Mouse (Mus musculus): ENCODE data around the gene Nipal4.

The Nipal4 gene

DNA sequence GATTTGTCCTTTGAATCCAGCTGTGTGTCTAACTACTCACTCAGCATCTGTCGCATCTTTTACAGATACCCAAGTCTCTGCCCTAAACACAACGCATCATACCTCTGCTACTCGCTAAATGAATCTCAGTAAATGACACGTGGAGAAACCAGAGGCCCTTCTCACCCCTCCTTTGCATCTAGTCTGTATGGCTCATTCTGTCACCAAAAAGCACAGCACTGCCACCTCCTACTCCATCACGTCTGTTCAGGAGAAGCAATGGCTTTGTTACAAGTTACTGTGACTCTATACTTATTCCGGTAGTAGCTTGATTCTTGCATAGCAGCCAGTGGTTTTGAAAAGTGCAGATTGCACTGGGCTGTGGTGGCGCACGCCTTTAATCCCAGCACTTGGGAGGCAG, 9.4 kb downstream of the Nipal4 start:
- 53% methylated on average over 8 of the region's 8 CpGs for WGBS

DNA sequence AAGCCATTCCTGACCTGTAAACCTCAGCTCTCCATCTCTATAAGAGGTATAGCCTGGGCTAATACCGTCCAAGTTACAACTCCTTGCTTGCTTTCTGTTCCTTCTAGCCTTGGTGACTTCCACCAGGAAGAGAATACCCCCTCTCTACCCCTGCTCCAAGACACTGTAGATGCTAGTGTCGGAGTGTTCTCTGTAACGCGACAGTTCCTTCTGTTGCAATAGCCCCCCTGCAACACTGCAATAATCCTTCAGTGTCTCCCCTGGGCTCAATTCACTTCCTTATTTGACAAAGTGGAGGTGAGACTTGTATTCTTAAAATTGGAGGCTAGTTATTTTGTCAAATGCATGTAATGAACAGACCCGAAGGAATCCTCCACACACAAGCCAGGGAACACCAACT, 19.7 kb downstream of the Nipal4 start:
- WGBS = 93% methylated on average over 5 of the region's 5 CpGs

DNA sequence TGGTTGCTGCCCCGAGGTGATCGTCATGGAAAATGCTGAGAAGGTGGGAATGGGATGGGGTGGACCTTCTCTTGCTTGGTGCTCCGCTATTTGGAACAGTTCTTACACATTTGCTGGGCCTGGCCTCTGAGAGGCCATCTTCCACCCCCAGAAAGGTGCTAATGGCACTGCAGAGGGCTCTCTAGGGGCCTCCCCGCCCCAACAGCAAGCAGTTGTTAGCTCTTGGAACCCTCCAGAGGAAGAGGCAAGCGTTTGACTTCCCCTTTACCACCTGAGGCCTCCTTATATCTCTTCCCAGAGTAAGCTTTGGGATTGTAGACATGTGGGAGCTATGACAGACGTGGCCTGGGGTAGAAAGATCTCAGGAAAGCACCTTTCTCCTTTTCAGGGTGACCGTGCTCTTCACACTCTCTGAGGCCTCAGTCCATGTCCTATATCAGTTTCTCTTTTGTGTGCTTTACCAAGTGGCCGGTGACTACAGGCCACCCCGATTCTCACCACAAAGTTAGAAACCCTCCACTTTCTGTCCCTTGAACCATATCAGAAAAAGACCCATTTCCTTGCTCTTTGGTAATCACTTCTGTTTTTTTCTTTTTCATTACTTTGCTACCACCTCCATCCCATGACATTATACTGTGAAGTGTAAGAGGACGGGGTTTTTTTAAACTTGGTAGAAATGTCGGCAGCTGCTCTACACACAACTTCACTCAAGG, 21.0 kb downstream of the Nipal4 start:
- WGBS = 90% methylated on average over 11 of the region's 11 CpGs

DNA sequence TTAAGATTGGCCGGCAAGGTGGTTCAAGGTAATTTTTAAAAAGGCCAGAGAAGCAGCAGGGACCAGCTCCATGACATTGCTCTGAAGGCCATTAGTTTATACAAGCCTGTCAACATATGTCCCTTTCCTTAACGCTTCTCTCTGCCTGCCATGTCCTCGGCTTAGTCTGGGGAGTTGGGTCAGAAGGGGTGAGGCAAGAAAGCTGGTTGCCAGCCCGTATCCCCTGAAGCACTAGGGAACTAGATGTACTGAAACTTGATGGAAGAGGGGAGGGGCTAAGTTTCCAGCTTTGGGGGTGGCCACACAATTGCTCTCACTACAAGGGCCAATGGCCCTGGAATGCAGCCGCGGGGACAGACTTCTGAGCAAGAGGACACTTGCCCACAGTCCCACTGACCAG, 23.0 kb downstream of the Nipal4 start:
- 93% methylated on average over 6 of the region's 6 CpGs for WGBS

DNA sequence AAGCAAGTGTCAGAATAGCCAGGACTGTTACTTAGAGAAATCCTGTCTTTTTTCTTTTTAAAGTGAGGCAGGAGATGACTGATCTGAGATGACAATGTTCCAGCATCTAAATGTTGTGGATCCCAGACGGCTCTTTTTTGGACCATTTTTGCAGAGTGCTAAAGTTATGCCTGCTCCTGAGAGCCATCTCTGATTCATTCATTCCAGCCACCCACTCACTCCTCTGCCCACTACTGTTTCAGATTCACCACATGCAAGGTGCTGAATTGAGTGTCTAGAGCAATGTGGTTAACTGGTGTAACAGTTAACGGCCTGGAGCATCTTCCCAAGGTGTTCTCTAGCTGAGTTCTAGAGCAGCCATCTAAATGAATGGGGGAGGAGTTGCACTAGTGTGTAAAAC, 31.4 kb downstream of the Nipal4 start:
- 53% methylated on average over 2 of the region's 2 CpGs for WGBS

DNA sequence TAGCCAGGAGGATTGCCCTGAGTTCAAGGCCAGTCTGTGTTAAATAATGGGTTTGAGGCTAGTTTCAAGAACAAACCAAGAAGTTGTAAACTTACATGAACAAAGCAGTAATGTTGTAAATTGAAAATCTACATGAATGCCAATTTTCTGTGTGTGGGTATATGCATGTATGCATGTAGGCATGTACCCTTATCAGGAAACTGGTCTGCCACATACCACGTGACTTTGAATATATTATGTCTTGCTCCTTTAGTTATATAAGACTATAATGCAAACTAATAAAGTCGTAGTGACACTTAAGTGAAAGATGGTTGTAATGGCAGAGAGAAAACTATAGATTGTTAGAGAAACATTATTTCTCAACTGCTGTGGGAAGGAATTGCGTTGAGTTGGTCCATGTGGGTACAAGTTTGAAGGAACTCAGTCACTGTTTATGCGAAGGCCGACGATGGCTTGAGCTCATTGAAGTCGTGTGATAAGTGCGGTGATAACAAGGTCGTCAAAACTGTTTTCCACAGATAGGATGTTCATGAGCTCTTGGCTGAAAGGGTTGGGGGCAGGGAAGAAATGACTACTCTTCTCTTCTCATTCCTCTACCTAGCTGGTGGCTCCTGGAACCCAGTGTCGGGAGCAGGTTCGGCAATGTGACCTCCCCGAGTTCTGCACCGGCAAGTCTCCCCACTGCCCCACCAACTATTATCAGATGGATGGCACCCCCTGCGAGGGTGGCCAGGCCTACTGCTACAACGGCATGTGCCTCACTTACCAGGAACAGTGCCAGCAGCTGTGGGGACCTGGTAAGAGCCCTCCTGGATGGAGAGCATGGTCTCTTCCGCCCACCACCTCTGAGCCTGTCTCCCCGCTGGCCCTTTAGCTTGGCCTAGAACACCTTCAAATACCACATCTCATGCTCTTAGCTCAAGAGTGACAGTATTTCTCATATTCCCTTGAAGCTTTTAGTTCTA, 35.0 kb downstream of the Nipal4 start:
- WGBS = 92% methylated on average over 17 of the region's 17 CpGs

DNA sequence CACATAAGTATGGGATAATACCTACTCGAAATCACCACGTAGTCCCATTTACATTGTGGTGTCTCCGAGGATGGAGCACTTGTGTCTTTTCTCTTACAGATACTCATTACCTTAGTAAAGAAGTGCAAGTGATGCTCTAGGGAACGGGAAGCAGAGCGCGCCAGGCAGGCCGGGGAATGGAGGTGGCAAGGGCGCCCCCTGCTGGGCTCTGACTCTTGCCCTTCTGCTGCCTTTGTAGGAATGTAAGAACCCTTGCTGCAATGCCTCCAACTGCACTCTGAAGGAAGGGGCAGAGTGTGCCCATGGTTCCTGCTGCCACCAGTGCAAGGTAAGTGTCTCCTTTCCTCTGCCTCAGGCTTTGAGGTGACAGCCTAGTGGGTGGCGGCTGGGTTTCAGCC, 37.8 kb downstream of the Nipal4 start:
- WGBS = 77% methylated on average over 9 of the region's 9 CpGs

DNA sequence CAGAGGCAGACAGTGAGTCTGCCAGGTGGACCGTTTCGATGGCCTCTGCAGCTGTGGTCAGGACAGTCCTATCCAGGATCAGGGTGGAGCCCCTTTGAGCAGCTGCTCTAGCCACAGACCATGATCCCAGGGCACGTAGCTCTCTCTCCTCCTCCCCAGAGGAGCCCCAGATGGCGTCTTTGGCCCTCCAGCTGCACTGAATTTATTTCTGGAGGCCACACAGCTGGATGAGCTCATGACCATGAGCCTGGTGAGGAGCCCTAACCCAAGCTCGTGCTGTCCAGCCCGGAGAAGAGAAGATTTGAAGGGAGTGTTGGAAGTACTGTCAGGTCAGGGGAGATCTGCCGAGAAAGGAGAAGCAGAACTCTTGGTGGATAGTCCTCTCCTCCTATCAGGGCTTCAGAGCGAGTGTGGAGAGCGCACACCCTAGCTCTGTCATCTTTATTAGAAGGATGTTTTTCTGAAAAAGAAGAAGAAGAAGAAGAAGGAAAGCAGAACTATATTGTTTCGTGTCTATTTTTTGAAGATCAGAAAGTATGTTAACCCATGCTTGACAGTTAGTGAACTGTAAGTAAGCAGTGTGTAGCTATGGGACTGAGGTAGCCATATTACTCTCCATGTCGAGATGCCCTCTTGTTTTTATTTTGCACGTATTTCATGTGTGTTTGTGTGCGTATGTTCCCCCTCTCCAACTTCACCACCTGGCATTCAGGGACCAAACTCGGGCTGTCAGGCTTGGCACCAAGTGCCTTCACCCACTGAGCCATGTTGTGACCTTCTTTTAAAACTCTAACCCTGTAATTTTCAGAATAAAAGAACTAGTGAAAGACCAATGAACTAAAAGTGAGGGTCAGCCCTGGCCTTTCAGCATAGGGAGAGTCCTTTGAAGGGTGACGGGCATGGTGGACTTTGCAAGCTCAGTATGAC, 38.4 kb downstream of the Nipal4 start:
- WGBS = 77% methylated on average over 15 of the region's 15 CpGs

DNA sequence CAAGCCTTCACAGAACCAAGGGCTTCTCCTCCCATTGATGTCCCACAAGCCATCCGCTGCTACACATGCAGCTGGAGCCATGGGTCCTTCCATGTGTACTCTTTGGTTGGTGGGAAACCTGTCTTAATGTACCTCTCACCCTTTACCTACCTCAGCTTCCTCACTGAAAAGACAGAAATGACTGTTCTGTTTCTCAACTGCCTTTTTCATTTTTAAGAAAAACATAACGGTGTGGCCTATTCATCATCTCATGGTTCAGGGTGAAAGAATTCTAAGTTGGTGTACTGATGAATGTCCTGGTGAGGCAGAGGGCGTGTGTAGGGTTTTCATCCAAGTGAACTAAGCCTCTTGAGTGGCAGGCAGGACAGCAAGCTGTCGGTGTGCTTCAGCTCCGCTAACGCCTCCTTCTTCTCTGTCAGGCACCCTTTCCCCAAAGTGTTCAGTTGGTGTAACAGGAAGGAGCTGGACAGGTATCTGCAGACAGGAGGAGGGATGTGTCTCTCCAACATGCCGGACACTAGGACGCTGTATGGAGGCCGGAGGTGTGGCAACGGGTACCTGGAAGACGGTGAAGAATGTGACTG, 39.4 kb downstream of the Nipal4 start:
- 91% methylated on average over 11 of the region's 11 CpGs for WGBS

DNA sequence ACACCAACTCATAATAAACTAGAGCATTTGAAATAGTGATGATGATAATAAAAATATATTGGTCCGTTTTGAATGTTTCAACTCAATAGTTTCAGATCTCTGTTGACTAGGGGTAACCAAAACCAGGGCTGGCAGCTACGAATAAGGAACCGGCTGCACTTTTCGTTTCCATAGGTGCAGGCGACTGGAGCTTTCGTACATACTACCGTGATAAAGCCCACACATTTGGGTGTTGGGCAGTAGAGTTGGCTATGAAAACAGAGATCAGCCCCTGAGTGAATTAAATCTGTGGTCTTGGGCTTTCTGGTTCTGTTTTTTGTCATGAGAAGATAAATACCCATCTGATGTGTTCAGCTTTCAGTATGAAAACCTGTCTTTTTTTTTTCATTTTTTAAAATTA, 40.0 kb downstream of the Nipal4 start:
- WGBS = 85% methylated on average over 7 of the region's 7 CpGs

DNA sequence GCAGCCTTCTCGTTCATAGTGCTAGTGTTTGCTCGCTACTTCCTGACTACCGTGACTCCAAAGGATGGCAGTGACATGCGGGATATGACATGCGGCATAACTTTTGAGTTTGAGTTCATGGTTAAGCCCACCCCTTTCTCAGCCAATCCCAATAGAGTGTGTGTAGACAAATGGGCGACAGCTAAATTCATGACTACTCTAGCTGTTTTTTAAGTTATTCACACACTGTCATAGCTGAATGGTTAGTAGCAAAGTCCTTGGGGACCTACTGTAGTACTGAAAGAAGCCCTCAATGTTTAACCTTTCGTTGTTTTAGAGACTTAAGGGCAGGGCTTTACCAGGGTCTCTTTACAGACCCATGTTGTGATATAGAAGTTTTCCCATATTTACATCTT, 40.5 kb downstream of the Nipal4 start:
- 93% methylated on average over 7 of the region's 7 CpGs for WGBS

DNA sequence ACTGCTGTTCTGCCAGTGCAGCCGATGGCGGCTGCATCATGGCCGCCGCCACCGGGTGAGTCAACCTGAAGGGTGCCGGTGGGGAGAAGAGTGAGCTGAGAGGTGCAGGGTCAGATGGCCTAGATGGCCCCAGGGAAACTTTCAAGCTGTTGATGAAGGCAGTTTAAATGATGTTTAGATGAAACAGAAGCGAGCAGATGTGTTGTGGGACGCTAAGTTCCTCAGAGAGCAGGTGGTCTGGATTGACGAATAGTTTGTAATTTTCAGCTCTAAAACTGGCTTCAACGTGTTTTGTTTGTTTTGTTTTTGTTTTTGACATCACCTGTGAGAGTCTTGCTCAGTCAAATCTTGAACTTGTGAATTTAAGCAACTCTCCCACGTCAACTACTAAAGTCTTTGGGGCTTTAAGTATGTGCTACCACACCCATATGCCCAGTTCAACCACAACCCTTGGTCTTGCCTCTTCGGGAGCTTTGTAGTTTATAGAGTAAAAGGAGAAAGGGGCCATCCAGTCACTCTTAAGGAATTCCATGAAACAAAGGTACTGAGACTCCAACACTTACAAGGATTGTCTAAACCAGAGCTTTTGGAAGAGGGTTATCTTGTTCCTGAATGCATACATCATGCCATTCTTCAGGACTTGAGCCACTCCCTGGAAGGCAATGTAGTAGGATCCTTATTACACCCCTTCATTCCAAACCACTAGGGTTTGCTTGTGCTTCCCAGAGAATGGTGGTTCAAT, 41.0 kb downstream of the Nipal4 start:
- 93% methylated on average over 12 of the region's 12 CpGs for WGBS

DNA sequence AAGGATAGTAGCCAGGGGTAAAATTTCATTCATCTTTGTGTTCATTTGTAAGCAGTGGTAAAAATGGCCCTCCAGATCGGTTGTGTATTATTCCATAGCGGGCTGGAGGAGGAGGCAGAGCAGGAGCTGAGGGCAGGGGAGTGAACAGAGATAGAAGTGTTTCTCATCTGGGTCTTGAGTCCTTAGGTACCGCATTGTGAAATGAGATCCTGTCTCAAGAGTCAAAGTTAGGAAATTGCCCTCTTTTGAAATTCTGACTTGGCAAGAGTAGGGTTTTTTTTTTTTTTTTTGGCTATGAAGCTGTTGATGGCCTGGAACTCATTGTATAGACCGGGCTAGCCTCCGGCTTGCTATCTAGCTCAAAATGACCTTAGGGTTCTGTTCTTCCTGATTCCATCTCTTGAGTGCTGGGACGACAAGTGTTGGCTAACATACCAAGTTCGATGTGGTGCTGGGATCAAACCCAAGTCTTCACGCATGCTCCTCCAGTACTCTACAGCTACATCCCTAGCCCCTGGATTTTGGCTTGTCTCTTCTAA, 42.9 kb downstream of the Nipal4 start:
- 92% methylated on average over 8 of the region's 8 CpGs for whole genome bisulfite sequencing

DNA sequence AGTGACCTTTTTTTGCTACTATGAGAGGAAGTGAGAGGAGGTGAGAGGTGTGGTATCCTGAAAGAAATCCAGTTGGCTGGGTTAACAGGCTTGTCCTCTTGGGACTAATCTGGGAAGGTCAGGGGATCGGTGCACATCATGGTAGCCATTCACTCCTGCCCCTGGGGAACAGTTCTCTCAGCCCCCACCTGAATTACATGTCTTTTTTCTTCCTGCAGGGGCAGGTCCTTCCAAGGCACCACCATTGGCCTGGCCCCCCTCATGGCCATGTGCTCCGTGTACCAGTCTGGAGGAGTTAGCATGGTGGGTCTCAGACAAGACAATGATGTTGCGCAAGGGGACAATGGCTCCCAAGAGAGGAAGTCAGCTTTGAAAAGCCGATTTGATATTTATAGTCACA, 43.4 kb downstream of the Nipal4 start:
- 89% methylated on average over 4 of the region's 4 CpGs for WGBS

DNA sequence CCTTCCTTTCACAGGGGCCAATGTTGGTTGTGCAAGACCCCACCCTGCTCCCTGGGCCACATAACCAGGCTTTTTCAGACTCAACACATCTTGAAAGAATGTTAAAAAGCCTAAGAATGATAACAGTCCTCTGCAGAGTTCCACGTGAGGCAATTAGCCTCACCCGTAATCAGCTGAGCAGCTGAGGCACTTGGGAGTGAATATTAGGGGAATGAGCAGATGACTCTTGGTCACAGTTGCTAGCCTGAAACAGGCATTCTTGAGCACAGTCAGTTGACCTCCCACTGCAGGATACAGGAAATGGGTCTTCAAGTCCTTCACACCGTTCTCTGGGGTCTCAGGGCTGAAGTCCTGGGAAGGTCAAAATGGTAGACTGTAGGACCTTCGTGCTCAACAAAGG, 44.6 kb downstream of the Nipal4 start:
- 88% methylated on average over 4 of the region's 4 CpGs for WGBS

DNA sequence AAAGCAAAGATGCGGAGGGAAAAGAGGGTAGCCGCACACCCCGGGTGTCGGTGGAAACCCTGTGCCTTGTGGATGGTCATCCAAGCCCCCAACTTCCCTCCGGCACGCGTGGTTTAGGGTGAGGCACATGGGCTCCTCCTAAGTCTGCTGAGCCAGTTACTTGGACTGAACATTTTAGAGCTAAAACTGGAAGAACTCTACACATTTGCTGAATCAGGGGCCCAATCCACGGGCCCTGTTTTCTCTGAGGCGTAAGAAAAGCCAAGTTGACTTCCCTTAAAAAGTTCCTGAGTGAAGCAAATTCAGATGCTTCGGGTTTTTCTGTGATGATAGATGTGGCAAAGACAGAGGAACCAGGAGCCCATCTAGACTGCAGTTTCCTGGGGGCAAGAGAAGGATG, 46.2 kb downstream of the Nipal4 start:
- 78% methylated on average over 10 of the region's 10 CpGs for WGBS

DNA sequence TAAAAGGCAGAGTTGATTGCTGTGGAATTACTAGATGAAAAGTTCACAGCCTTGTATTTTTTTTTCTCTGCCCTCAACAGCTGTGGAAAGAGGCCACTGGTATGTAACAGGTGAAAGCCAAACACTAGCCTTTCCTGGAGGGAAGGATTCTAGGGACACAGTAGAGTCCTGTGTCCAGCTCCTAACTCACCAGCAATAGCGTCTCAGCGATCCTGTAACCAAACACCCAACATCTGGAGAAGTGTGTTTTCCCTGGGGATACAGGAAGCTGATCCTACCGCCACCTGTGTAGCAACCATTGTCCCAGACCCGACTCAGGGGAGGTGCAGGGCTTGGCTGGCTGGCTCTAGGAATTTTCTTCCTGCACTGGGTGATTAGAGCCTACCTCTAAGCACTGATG, 46.7 kb downstream of the Nipal4 start:
- WGBS = 53% methylated on average over 4 of the region's 4 CpGs

DNA sequence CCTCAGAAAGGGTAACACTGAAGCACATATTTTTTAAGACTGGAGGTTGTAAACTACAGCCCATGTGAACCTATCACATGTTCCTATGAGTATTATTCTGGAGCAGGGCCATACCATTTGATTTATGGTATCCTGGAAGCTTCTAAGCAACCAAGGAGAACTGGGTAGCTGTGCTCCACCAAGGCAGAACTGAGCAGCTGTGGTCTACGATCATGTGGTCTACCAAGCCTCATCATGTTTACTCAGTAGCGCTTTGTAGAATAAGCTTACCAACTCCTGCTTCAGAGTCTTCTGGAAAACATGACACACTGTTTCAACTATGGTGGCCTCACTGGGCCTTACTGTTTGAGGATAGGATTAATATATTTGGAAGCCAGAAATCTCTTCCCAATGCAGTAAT, 49.8 kb downstream of the Nipal4 start:
- WGBS = 83% methylated on average over 2 of the region's 2 CpGs

DNA sequence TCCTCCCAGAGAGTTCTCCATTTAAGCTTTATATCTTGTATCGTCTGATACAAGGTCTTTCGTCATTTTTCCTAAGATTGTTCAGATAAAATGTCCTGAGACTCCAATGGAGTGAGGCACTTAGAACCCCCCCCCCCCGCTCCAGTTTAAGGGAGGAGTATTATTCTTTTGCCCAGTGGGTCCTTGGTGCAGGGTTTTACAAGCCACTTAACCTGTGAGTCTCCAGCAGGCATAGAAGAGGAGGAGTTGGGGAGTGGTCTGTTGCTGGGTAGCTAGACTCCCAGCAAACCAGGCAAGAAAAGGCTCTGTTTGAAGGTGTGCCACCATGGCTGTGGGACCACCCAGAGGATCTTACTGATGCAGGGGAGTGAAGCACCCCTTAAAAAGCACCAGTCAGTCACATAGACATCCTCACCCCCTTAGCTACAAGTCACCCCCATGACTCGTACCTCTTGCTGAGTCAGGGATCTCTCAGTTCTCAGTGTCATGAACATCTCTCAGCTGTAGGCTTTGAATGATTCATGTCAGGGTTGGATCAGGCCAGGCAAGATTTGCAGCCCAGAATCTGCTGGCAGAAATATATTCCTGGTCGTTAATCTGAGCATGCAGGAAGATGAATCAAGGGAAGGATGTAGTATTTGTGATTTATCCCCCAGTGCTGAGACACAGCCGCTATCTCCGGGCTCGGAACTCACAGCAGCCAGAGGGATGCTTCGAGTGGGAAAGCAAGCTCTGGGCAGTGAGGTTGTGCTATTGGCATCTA, 50.7 kb downstream of the Nipal4 start:
- WGBS = 68% methylated on average over 9 of the region's 9 CpGs

DNA sequence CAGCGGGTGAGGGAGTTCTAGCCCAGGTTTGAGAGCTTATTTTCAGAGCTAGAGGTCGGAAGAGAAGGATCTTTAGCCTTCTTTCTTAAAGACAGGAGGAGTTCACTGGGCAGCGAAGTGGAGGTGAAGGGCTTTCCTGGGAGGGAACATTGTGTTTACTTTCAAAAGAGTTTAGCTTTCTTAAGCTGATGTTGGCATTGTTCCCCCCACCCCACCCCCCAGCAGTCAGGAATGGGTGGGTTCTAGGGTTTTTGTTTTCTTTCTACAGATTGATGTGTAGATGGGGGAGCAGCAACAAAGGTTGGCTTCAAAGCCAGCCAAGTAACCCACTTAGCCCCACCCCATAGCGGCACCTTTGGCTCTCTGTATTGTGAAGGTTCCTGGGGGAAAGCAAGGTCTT, 51.3 kb downstream of the Nipal4 start:
- WGBS = 80% methylated on average over 4 of the region's 4 CpGs

Measured in cerebral cortex, adult 2 months (tissue).